Mouse (Mus musculus) bone marrow macrophage, adult 2 months (primary cell): ENCODE data around the gene Gm10320.

Experiments
- CTCF ChIP-seq: IDR thresholded peaks from 2 replicates; pipeline ENCODE4 v1.5.1; 2012; ENCODE audit warnings: low read depth, mild to moderate bottlenecking, low read length, moderate library complexity
- POLR2A ChIP-seq: IDR thresholded peaks from 2 replicates; pipeline ENCODE4 v1.6.1; 2012; ENCODE audit warnings: mild to moderate bottlenecking, low read depth, low read length, borderline replicate concordance

- TF ChIP-seq POLR2A = no peak
- TF ChIP-seq CTCF = no peak
Observed at GRCm38 (mm10) chr13:98496917-98497870, 5.4 kb upstream of the Gm10320 start.
